Mouse (Mus musculus) CH12.LX (cell line): Measurements from ENCODE around the gene Vmn1r2.
"Not testable (repeated sequence)": the region's sequence is repeated elsewhere in the genome, so short reads cannot be mapped to it uniquely, and the experiment has no call there.

Experiments
- CHD2 ChIP-seq: IDR thresholded peaks from 2 replicates; pipeline ENCODE4 v1.6.1; 2011; ENCODE audit warnings: low read length, improper control_type of control experiment
- CTCF ChIP-seq, 2 experiments: IDR thresholded peaks in 1 of 2; conservative IDR thresholded peaks in 1 of 2; 2 replicates each; pipeline ENCODE4 v1.5.1; 2011 to 2012; ENCODE audit warnings: low read depth in 2 of 2, low read length in 2 of 2, improper control_type of control experiment in 1 of 2, inconsistent platforms in 1 of 2, mild to moderate bottlenecking in 1 of 2, moderate library complexity in 1 of 2
- MYC ChIP-seq: IDR thresholded peaks from 2 replicates; pipeline ENCODE4 v1.6.1; 2011; ENCODE audit warnings: low read depth, mild to moderate bottlenecking, improper control_type of control experiment, low read length
- POLR2A ChIP-seq: IDR thresholded peaks from 2 replicates; pipeline ENCODE4 v1.6.1; 2011; ENCODE audit warnings: low read depth, mild to moderate bottlenecking, improper control_type of control experiment, low read length
- ZKSCAN1 ChIP-seq: IDR thresholded peaks from 2 replicates; pipeline ENCODE4 v1.6.1; 2012; ENCODE audit warnings: low read depth, inconsistent platforms, low read length, improper control_type of control experiment, borderline replicate concordance

- not testable (repeated sequence) for TF ChIP-seq ZKSCAN1; CHD2; POLR2A; CTCF (conservative IDR thresholded peaks at IDR 0.05 in 1 of 2, IDR thresholded peaks at IDR 0.05 in 1 of 2; ENCODE audit: low read depth in 2 of 2, low read length in 2 of 2); MYC
Observed at GRCm38 (mm10) chr4:3176195-3176594, 9.1 kb downstream of the Vmn1r2 start.
